Mouse (Mus musculus): ENCODE results near the gene Ppm1l. TPM values are rescaled to one million over a fixed set of nuclear protein-coding genes. Genes with fewer than 3 reads are reported as not detected.
"Not testable (repeated sequence)": the region's sequence is repeated elsewhere in the genome, so short reads cannot be mapped to it uniquely, and the experiment has no call there.

Ppm1l gene
- polyA plus RNA-seq, 1 experiment from 2014 or later, result 5.7 TPM

DNA sequence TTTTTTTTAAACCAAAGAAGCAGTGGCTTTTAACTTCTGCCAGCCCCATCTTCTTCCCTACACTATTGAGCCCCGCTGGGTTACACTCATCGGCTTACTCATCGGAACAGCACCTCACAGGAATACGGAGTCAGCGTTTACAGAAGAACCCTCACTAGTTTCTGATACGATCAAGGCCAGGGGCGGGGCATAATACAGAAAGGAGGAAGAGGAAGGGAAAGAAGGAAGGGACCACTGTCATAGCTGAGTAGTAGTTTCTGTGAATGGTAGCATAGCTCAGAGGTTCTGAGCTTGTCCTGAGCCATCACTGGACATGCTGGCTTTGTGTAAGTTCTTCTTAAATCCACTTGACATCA is 243.3 kb downstream of the Ppm1l start:
- no peak for ATAC-seq (ENCODE audit: low FRiP score, low TSS enrichment)
- 67% methylated on average over 7 of the region's 7 CpGs for WGBS
- peaks cover 3% of the 10 kb centered on the region; the same call in 1 of the 2 replicates for H3K4me1 ChIP-seq (ENCODE audit: insufficient read depth, low read length)

GRCm38 (mm10) chr3:69561686-69562085 is 245.0 kb downstream of the Ppm1l start:
- ATAC-seq (ENCODE audit: low FRiP score, low TSS enrichment), result no peak; the same call in 1 of the 2 replicates
- Histone ChIP-seq H3K4me1 (ENCODE audit: insufficient read depth, low read length) (peaks cover 3% of the 10 kb centered on the region; the same call in 1 of the 2 replicates), H3K27me3 (ENCODE audit: insufficient read depth, low read length) (no peaks in the 10 kb centered on the region), H3K27ac (ENCODE audit: low read length) (no peak overlapping the region), H3K9ac (replicated peaks; ENCODE audit: low read length) (no peak overlapping the region), H3K36me3 (ENCODE audit: insufficient read depth, low read length) (no peaks in the 10 kb centered on the region), H3K4me2 (replicated peaks; ENCODE audit: low read depth, low read length) (no peak overlapping the region), H3K4me3 (ENCODE audit: low read length) (no peak overlapping the region), H3K9me3 (ENCODE audit: low read length) (0 out of 2 replicates have a peak, but pooled peaks cover 2% of the 10 kb centered on the region)
- 65% methylated on average over 5 of the region's 5 CpGs for WGBS

More for the DNA sequence above, 243.3 kb downstream of the Ppm1l start:
- Histone ChIP-seq H3K36me3 (ENCODE audit: insufficient read depth, low read length) (no peaks in the 10 kb centered on the region), H3K9ac (replicated peaks; ENCODE audit: low read length) (no peak overlapping the region), H3K4me3 (ENCODE audit: low read length) (no peak overlapping the region), H3K27me3 (ENCODE audit: insufficient read depth, low read length) (no peaks in the 10 kb centered on the region), H3K9me3 (ENCODE audit: low read length) (0 out of 2 replicates have a peak, but pooled peaks cover 2% of the 10 kb centered on the region), H3K27ac (ENCODE audit: low read length) (no peak overlapping the region), H3K4me2 (replicated peaks; ENCODE audit: low read depth, low read length) (no peak overlapping the region)

DNA sequence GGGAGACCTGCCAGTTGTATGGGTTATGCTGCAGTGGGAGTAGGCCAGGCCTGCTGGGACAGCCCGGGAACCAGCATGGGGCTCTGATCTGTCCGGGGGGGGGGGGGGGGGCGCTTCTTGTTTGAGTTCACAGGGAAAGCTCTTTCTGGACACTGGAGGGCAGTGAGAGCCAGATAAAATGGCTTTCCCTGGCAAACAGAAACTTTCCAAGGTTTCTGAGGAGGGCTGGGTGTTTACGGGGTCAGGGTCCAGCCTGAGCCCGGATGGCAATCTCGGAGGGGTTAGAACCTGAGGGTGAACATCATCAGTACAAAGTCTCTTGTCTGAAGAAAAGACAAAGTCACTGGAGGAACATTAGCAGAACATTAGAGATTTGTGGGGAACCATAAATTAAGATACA is 246.7 kb downstream of the Ppm1l start:
- Histone ChIP-seq H3K27ac (ENCODE audit: low read length) (no peak overlapping the region), H3K9me3 (ENCODE audit: low read length) (0 out of 2 replicates have a peak, but pooled peaks cover 2% of the 10 kb centered on the region), H3K4me3 (ENCODE audit: low read length) (no peak overlapping the region), H3K27me3 (ENCODE audit: insufficient read depth, low read length) (no peaks in the 10 kb centered on the region), H3K4me2 (replicated peaks; ENCODE audit: low read depth, low read length) (no peak overlapping the region), H3K9ac (replicated peaks; ENCODE audit: low read length) (no peak overlapping the region), H3K36me3 (ENCODE audit: insufficient read depth, low read length) (no peaks in the 10 kb centered on the region), H3K4me1 (ENCODE audit: insufficient read depth, low read length) (peaks cover 3% of the 10 kb centered on the region; the same call in 1 of the 2 replicates)
- no peak for ATAC-seq (ENCODE audit: low FRiP score, low TSS enrichment)
- 94% methylated on average over 4 of the region's 6 CpGs for WGBS

- not testable (repeated sequence) for H3K27ac ChIP-seq (ENCODE audit: low read length); H3K4me1 ChIP-seq (ENCODE audit: insufficient read depth, low read length); H3K4me3 ChIP-seq (ENCODE audit: low read length); H3K36me3 ChIP-seq (ENCODE audit: insufficient read depth, low read length); H3K4me2 ChIP-seq (replicated peaks; ENCODE audit: low read depth, low read length); H3K9ac ChIP-seq (replicated peaks; ENCODE audit: low read length); H3K27me3 ChIP-seq (ENCODE audit: insufficient read depth, low read length); ATAC-seq (ENCODE audit: low FRiP score, low TSS enrichment); H3K9me3 ChIP-seq (ENCODE audit: low read length)
- WGBS, result 86% methylated on average over 1 of the region's 1 CpGs
Observed at GRCm38 (mm10) chr3:69565586-69565985, 248.9 kb downstream of the Ppm1l start.

GRCm38 (mm10) chr3:69572561-69572960 is 255.9 kb downstream of the Ppm1l start:
- H3K27me3 ChIP-seq (ENCODE audit: insufficient read depth, low read length), result no peaks in the 10 kb centered on the region
- no peak for ATAC-seq (ENCODE audit: low FRiP score, low TSS enrichment)
- H3K4me3 ChIP-seq (ENCODE audit: low read length), result no peak overlapping the region
- 90% methylated on average over 5 of the region's 5 CpGs for WGBS
- no peaks in the 10 kb centered on the region for H3K4me1 ChIP-seq (ENCODE audit: insufficient read depth, low read length)
- peaks cover 19% of the 10 kb centered on the region for H3K36me3 ChIP-seq (ENCODE audit: insufficient read depth, low read length)
- H3K4me2 ChIP-seq (replicated peaks; ENCODE audit: low read depth, low read length), result no peak overlapping the region
- H3K27ac ChIP-seq (ENCODE audit: low read length), result no peak overlapping the region
- H3K9ac ChIP-seq (replicated peaks; ENCODE audit: low read length), result no peak overlapping the region
- no peaks in the 10 kb centered on the region for H3K9me3 ChIP-seq (ENCODE audit: low read length)

GRCm38 (mm10) chr3:69575577-69575976 is 258.9 kb downstream of the Ppm1l start:
- Histone ChIP-seq H3K4me2 (replicated peaks; ENCODE audit: low read depth, low read length) (no peak overlapping the region), H3K9ac (replicated peaks; ENCODE audit: low read length) (no peak overlapping the region), H3K4me1 (ENCODE audit: insufficient read depth, low read length) (no peaks in the 10 kb centered on the region), H3K36me3 (ENCODE audit: insufficient read depth, low read length) (peaks cover 26% of the 10 kb centered on the region), H3K27ac (ENCODE audit: low read length) (no peak overlapping the region), H3K27me3 (ENCODE audit: insufficient read depth, low read length) (no peaks in the 10 kb centered on the region), H3K4me3 (ENCODE audit: low read length) (no peak overlapping the region), H3K9me3 (ENCODE audit: low read length) (no peaks in the 10 kb centered on the region)
- WGBS, result 93% methylated on average over 11 of the region's 11 CpGs
- no peak for ATAC-seq (ENCODE audit: low FRiP score, low TSS enrichment)

DNA sequence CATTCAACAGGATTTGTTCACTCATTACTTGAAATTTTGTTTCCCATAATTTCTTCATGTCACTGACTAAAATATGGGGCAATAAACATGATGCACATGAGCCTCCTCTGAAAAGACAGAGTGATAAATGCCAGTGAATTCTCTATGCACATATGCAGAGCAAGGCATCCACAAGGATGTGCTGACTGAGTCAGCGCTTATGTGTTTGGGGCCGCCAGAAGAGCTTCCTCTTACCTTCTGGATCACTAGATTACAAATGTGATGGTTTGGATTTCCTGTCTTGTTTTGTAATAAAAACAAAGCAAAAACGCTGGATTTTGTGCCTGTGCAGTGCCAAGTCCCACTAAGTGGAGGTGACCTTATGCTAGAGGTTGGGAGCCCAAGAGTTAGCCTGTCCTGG is 260.1 kb downstream of the Ppm1l start:
- Histone ChIP-seq H3K9me3 (ENCODE audit: low read length) (no peaks in the 10 kb centered on the region), H3K27ac (ENCODE audit: low read length) (no peak overlapping the region), H3K9ac (replicated peaks; ENCODE audit: low read length) (no peak overlapping the region), H3K4me2 (replicated peaks; ENCODE audit: low read depth, low read length) (no peak overlapping the region), H3K27me3 (ENCODE audit: insufficient read depth, low read length) (no peaks in the 10 kb centered on the region), H3K4me1 (ENCODE audit: insufficient read depth, low read length) (no peaks in the 10 kb centered on the region), H3K36me3 (ENCODE audit: insufficient read depth, low read length) (peaks cover 26% of the 10 kb centered on the region), H3K4me3 (ENCODE audit: low read length) (no peak overlapping the region)
- ATAC-seq (ENCODE audit: low FRiP score, low TSS enrichment), result no peak
- WGBS, result 73% methylated on average over 3 of the region's 3 CpGs

GRCm38 (mm10) chr3:69578791-69579190 is 262.1 kb downstream of the Ppm1l start:
- 91% methylated on average over 1 of the region's 1 CpGs for WGBS
- Histone ChIP-seq H3K9me3 (ENCODE audit: low read length) (no peaks in the 10 kb centered on the region), H3K9ac (replicated peaks; ENCODE audit: low read length) (no peak overlapping the region), H3K4me3 (ENCODE audit: low read length) (no peak overlapping the region), H3K4me2 (replicated peaks; ENCODE audit: low read depth, low read length) (no peak overlapping the region), H3K36me3 (ENCODE audit: insufficient read depth, low read length) (peaks cover 26% of the 10 kb centered on the region), H3K4me1 (ENCODE audit: insufficient read depth, low read length) (no peaks in the 10 kb centered on the region), H3K27ac (ENCODE audit: low read length) (no peak overlapping the region), H3K27me3 (ENCODE audit: insufficient read depth, low read length) (no peaks in the 10 kb centered on the region)
- no peak for ATAC-seq (ENCODE audit: low FRiP score, low TSS enrichment)

- no peaks in the 10 kb centered on the region for H3K4me1 ChIP-seq (ENCODE audit: insufficient read depth, low read length)
- H3K9me3 ChIP-seq (ENCODE audit: low read length), result no peaks in the 10 kb centered on the region
- H3K36me3 ChIP-seq (ENCODE audit: insufficient read depth, low read length), result no peaks in the 10 kb centered on the region
- no peak overlapping the region for H3K4me3 ChIP-seq (ENCODE audit: low read length)
- no peak overlapping the region for H3K9ac ChIP-seq (replicated peaks; ENCODE audit: low read length)
- peak; percentile 87 for ATAC-seq (ENCODE audit: low FRiP score, low TSS enrichment)
- H3K27ac ChIP-seq (ENCODE audit: low read length), result no peak overlapping the region
- no peak overlapping the region for H3K4me2 ChIP-seq (replicated peaks; ENCODE audit: low read depth, low read length)
- no peaks in the 10 kb centered on the region for H3K27me3 ChIP-seq (ENCODE audit: insufficient read depth, low read length)
- 65% methylated on average over 1 of the region's 1 CpGs for WGBS
Observed at GRCm38 (mm10) chr3:69583798-69584197, 267.1 kb downstream of the Ppm1l start.

- Histone ChIP-seq H3K27ac (ENCODE audit: low read length) (peak overlapping the region; percentile 75), H3K27me3 (ENCODE audit: insufficient read depth, low read length) (no peaks in the 10 kb centered on the region), H3K4me1 (ENCODE audit: insufficient read depth, low read length) (no peaks in the 10 kb centered on the region), H3K36me3 (ENCODE audit: insufficient read depth, low read length) (no peaks in the 10 kb centered on the region), H3K4me2 (replicated peaks; ENCODE audit: low read depth, low read length) (no peak overlapping the region), H3K4me3 (ENCODE audit: low read length) (no peak overlapping the region), H3K9ac (replicated peaks; ENCODE audit: low read length) (no peak overlapping the region), H3K9me3 (ENCODE audit: low read length) (0 out of 2 replicates have a peak, but pooled peaks cover 2% of the 10 kb centered on the region)
- WGBS, result 53% methylated on average over 10 of the region's 10 CpGs
- ATAC-seq (ENCODE audit: low FRiP score, low TSS enrichment), result peak; percentile 47
Observed at GRCm38 (mm10) chr3:69588101-69588760, 271.6 kb downstream of the Ppm1l start.

Data from kidney, embryonic 16.5 days (tissue).